Mouse (Mus musculus) forebrain, embryonic 16.5 days (tissue): ENCODE data around the gene Hnrnpa2b1. TPM values are rescaled to one million over a fixed set of nuclear protein-coding genes. Genes with fewer than 3 reads are reported as not detected.
A peak's percentile ranks its signal among the peaks of the same experiment; 100 is the strongest.

Experiments
- ATAC-seq: fragments of 200-750 bp; cut with Nextera tagmentation; 2 replicates; pipeline ENCODE4 v1.8.0; 2017; ENCODE audit warnings: mild to moderate bottlenecking, moderate library complexity
- H3K27ac ChIP-seq: fragments of 300-500 bp; sonication (generic); 2 replicates; pipeline ENCODE4 v1.5.1; 2014; ENCODE audit warnings: low read length, control low read depth
- H3K27me3 ChIP-seq: fragments of 300-500 bp; sonication (generic); replicated peaks from 2 replicates; pipeline ENCODE4 v1.6.1; 2014; ENCODE audit warnings: low read length; ENCODE audit not compliant: control insufficient read depth, insufficient read depth
- H3K36me3 ChIP-seq: fragments of 300-500 bp; sonication (generic); 2 replicates; pipeline ENCODE4 v1.6.1; 2014; ENCODE audit not compliant: control insufficient read depth, insufficient read depth
- H3K4me1 ChIP-seq: fragments of 300-500 bp; sonication (generic); replicated peaks from 2 replicates; pipeline ENCODE4 v1.6.1; 2014; ENCODE audit warnings: low read length; ENCODE audit not compliant: control insufficient read depth, insufficient read depth
- H3K4me2 ChIP-seq: fragments of 300-500 bp; sonication (generic); 2 replicates; pipeline ENCODE4 v1.6.1; 2014; ENCODE audit warnings: mild to moderate bottlenecking, low read length, control low read depth
- H3K4me3 ChIP-seq: fragments of 300-500 bp; sonication (generic); replicated peaks from 2 replicates; pipeline ENCODE4 v1.5.1; 2014; ENCODE audit warnings: mild to moderate bottlenecking, low read length, control low read depth
- H3K9ac ChIP-seq: fragments of 300-500 bp; sonication (generic); replicated peaks from 2 replicates; pipeline ENCODE4 v1.6.1; 2014; ENCODE audit warnings: low read depth, low read length, control low read depth
- H3K9me3 ChIP-seq: fragments of 300-500 bp; sonication (generic); 2 replicates; pipeline ENCODE4 v1.6.1; 2016; ENCODE audit warnings: low read length; ENCODE audit not compliant: control insufficient read depth
- WGBS: fragments of 180-500 bp; shearing (Covaris S2); extraction: QIAGEN DNeasy Blood & Tissue Kit; methylation state at CpG from one replicate; pipeline ENCODE4 v1.1.7; 2014; 5-methylcytosine and 5-hydroxymethylcytosine counted together
- polyA plus RNA-seq: library from polyadenylated mRNA; unstranded; fragments of >200 nt; fragmentation: Nextera tagmentation; extraction: Ambion mirVana; gene quantifications from 2 replicates; pipeline ENCODE4 v1.2.1, GENCODE M21; 2015

Hnrnpa2b1 gene
- polyA plus RNA-seq, 1 experiment from 2014 or later: 1,995 TPM

DNA sequence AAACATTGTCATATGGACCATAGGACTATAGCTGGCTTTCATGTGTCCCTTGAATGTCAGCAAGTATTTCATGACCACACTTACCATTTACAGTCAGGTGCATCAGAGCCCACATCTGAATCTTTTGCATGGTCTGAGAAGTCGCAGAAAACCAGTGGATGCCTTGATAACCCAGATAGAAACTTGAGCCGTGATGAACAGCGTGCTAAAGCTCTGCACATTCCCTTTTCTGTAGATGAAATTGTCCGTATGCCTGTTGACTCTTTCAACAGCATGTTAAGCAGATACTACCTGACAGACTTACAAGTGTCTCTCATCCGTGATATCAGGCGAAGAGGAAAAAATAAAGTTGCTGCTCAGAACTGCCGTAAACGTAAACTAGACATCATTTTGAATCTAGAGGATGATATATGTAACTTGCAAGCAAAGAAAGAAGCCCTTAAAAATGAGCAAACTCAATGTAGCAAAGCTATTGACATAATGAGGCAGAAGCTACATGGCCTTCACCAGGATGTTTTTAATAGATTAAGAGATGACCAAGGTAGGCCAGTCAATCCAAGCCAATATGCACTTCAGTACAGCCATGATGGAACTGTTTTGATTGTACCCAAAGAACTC, 11.8 kb downstream of the Hnrnpa2b1 start:
- H3K4me3 ChIP-seq: no peak overlapping the region
- 86% methylated on average over 8 of the region's 8 CpGs for WGBS
- no peaks in the 10 kb centered on the region for H3K9me3 ChIP-seq
- H3K27me3 ChIP-seq: no peaks in the 10 kb centered on the region
- no peak overlapping the region for H3K9ac ChIP-seq
- no peak overlapping the region for H3K4me2 ChIP-seq
- H3K4me1 ChIP-seq: no peaks in the 10 kb centered on the region
- no peak overlapping the region for H3K27ac ChIP-seq
- ATAC-seq: no peak
- peaks cover 25% of the 10 kb centered on the region for H3K36me3 ChIP-seq

DNA sequence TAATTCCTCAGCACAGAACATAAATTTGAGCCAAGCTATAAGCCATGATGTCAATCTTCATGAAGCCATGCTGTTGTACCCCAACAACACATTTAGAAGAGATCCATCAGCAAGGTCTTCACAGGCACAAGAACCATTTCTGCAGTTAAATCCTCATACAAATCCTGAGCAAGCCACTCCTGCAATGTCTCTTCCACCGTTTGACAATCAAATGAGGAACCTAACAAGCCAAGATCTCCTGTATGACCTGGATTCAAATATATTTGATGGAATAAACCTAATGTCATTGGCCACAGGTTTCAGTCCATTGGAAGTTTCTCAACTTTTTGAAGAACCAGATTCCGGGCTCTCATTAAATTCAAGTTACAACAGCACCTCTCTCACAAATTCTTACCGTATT, 12.4 kb downstream of the Hnrnpa2b1 start:
- Histone ChIP-seq H3K4me3 (no peak overlapping the region), H3K27me3 (no peaks in the 10 kb centered on the region), H3K4me2 (no peak overlapping the region), H3K36me3 (peaks cover 24% of the 10 kb centered on the region), H3K27ac (no peak overlapping the region), H3K9ac (no peak overlapping the region), H3K4me1 (no peaks in the 10 kb centered on the region), H3K9me3 (no peaks in the 10 kb centered on the region)
- ATAC-seq: no peak
- 78% methylated on average over 3 of the region's 3 CpGs for WGBS

DNA sequence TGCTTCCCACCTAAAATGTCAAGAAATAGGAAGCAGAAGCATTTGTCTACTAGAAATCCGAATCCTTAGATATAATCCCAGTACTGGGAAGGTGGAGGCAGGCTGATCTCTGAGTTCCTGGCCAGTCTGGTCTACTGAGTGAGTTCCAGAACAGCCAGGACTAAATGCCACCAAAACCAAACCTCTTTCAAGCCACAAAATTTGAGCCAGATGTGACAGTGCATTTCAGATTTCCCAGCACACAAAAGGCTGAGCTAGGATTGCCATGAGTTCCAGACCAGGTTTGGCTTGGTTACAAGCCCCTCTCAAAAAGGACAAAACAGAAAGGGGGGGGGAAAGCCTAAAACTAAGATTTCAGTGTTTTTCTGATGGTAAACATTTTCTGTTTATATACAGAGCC, 13.5 kb downstream of the Hnrnpa2b1 start:
- Histone ChIP-seq H3K4me1 (no peaks in the 10 kb centered on the region), H3K36me3 (peaks cover 15% of the 10 kb centered on the region), H3K9me3 (no peaks in the 10 kb centered on the region), H3K4me3 (no peak overlapping the region), H3K4me2 (no peak overlapping the region), H3K27ac (no peak overlapping the region), H3K9ac (no peak overlapping the region), H3K27me3 (no peaks in the 10 kb centered on the region)
- no peak for ATAC-seq
- WGBS: 77% methylated on average over 1 of the region's 1 CpGs

DNA sequence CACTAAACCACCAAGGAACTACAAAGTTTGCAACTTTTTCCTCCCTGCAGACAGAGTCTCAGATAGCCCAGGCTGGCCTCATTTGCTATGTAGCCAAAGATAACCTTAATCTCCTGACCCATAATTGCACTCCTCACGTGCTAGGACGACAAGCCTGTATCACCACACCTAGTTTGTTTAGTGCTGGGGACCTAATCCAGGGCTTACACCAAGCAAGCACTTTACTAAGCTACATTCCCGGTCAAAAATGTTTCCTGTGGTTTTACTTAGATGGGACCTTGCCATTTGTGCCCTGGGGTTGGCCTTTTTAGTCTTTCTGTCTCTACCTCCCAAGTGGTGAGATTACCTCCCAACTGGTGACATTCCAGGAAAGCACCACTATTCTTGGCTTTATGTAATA, 14.7 kb downstream of the Hnrnpa2b1 start:
- Histone ChIP-seq H3K4me2 (no peak overlapping the region), H3K27ac (no peak overlapping the region), H3K9ac (no peak overlapping the region), H3K9me3 (no peaks in the 10 kb centered on the region), H3K27me3 (no peaks in the 10 kb centered on the region), H3K4me3 (no peak overlapping the region), H3K4me1 (no peaks in the 10 kb centered on the region), H3K36me3 (peaks cover 7% of the 10 kb centered on the region)
- WGBS: 68% methylated on average over 3 of the region's 3 CpGs
- ATAC-seq: no peak

DNA sequence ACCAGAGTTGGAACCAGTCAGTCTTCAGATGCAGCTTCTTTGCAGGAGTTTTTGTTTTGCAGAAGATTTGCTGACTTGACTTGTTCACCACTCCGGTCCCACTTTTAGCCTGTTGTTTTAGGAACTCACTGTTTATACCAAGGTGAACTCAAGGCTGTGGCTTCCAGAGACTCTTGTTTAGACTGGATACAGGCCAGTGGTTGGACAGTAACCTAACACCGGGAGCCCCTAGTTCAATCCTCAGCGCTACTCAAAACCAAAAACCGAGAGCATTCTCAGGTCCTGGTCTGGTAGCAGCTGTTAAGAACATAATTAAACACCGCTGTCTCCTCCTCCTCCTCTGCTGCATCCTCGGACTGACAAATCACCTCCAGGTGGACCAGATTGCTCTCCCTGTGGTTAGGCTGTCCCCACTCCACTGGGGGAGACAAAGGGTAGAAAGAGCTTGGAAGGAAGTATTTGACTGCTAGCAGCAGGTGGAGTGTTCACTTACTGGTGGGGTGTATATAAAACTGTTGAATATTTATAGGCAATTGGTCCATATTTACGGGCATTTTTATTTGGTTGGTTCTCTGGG, 16.7 kb downstream of the Hnrnpa2b1 start:
- no peak for ATAC-seq
- 73% methylated on average over 7 of the region's 7 CpGs for WGBS
- H3K4me2 ChIP-seq: no peak overlapping the region
- H3K27ac ChIP-seq: no peak overlapping the region
- H3K36me3 ChIP-seq: no peaks in the 10 kb centered on the region
- no peaks in the 10 kb centered on the region for H3K27me3 ChIP-seq
- H3K9ac ChIP-seq: no peak overlapping the region
- no peaks in the 10 kb centered on the region for H3K4me1 ChIP-seq
- H3K4me3 ChIP-seq: no peak overlapping the region
- H3K9me3 ChIP-seq: no peaks in the 10 kb centered on the region

DNA sequence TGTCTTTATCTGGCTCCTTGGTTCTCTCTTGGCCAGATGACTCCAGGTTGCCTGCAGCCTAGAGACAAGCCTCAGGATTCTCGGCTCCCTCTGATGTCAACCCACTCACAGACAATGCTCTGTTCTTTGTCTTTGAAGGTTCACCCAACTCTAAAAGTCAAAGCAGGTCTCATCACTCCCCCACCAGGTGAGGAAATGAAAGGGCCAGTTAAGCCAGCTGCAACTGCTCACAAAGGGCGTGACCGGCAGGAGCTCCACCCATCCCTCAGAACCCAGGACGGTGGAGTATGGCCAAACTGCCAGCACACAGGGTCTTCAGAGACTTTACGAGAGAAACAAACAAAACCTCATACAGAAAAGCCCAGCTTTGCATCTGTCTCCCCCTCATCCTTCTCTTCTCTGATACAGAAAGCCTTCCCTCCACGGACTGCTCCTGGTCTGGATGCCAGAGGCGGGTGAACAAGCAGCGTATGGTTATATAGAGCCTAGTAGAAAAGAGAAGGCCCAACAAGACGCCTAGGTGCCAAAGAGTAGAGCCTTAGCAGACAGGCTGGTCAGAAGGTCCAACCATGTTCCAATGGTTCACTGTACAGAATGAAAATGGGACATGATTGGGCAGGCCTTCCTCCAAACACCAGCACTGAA, 27.4 kb downstream of the Hnrnpa2b1 start:
- H3K4me2 ChIP-seq: no peak overlapping the region
- no peaks in the 10 kb centered on the region for H3K36me3 ChIP-seq
- no peak for ATAC-seq
- H3K27ac ChIP-seq: no peak overlapping the region
- no peaks in the 10 kb centered on the region for H3K4me1 ChIP-seq
- H3K4me3 ChIP-seq: no peak overlapping the region
- WGBS: 63% methylated on average over 9 of the region's 9 CpGs
- no peaks in the 10 kb centered on the region for H3K27me3 ChIP-seq
- H3K9ac ChIP-seq: no peak overlapping the region
- no peaks in the 10 kb centered on the region for H3K9me3 ChIP-seq

DNA sequence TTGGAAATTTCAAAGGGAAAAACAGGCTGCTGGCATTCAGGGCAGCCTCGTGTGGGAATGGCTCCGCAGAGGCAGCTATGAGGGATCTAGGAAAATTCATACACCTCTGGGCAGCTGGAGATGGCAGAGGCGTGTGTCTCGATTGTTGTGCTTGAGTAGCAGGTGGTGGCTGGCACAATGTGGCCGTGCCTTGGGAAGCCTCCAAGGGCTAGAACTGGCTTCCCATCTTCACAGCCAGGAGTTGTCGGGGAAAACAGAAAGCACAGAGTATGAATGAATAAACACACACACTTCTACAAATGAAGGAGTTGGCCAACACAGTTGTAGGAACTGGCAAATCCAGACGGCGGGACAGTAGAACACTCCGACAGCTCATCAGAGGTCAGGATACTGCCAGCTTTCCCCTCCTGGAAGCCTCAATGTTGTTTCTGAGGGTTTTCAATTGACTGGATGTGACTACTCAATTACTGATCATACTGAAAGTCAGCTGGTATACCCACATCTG, 30.8 kb downstream of the Hnrnpa2b1 start:
- H3K4me2 ChIP-seq: no peak overlapping the region
- H3K4me1 ChIP-seq: peaks cover 3% of the 10 kb centered on the region; the same call in 1 of the 2 replicates
- 63% methylated on average over 9 of the region's 9 CpGs for WGBS
- no peak overlapping the region for H3K9ac ChIP-seq
- no peaks in the 10 kb centered on the region for H3K36me3 ChIP-seq
- H3K9me3 ChIP-seq: no peaks in the 10 kb centered on the region
- no peak overlapping the region for H3K27ac ChIP-seq
- no peak overlapping the region for H3K4me3 ChIP-seq
- no peak for ATAC-seq
- no peaks in the 10 kb centered on the region for H3K27me3 ChIP-seq

DNA sequence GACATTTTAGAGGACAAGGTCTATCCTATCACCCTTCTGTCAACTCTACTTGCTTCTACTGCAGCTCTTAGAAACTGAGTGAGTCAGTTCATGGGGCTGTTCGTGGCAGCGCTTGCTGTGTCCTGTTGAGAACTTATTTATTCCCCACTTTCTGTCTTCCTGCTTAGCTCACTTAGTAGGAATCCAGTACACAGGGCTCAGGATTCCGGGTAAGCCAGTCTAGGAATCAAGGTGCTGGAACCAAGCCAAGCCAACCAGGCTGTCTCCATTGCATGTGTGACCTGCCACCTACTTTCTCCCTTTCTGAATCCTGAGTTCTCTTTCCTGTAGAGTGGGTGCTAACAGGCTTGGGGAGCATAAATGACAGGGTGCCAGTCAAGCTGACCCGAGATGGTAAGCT, 32.0 kb downstream of the Hnrnpa2b1 start:
- 76% methylated on average over 4 of the region's 4 CpGs for whole genome bisulfite sequencing
- no peak for ATAC-seq
- H3K4me2 ChIP-seq: 0 out of 2 replicates have a peak overlapping the region, but pooled peaks have one; percentile 2

DNA sequence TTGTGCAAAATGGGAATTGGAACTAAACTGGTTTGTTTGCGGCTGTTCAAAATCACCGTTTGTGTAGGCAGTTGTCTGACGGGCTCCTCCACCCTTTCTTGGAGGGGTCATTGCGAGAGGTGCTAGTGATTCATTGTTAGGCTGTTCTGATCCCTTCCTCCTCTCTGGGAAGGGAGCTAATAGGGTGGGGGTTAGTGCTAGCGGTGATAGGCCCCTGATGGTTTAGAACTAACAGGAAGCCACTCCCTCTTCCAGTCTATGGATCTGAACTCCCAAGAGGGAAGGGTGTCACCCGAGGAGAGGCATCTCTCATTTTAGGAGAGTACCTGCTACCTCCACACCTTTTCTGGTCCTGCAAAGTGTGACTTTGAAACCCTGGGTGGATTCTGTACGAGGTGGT, 35.4 kb downstream of the Hnrnpa2b1 start:
- 36% methylated on average over 7 of the region's 7 CpGs for WGBS
- H3K9me3 ChIP-seq: no peaks in the 10 kb centered on the region
- H3K27ac ChIP-seq: no peak overlapping the region
- peak overlapping the region; percentile 85 for H3K4me2 ChIP-seq
- H3K4me3 ChIP-seq: peak overlapping the region; percentile 68
- H3K4me1 ChIP-seq: peaks cover 16% of the 10 kb centered on the region
- no peak for ATAC-seq
- no peaks in the 10 kb centered on the region for H3K36me3 ChIP-seq
- H3K9ac ChIP-seq: no peak overlapping the region
- H3K27me3 ChIP-seq: no peaks in the 10 kb centered on the region; the same call in 1 of the 2 replicates

More for the DNA sequence above, 32.0 kb downstream of the Hnrnpa2b1 start:
- Histone ChIP-seq H3K4me1 (peaks cover 12% of the 10 kb centered on the region), H3K27me3 (no peaks in the 10 kb centered on the region; the same call in 1 of the 2 replicates), H3K27ac (no peak overlapping the region), H3K9me3 (no peaks in the 10 kb centered on the region), H3K9ac (no peak overlapping the region), H3K36me3 (no peaks in the 10 kb centered on the region), H3K4me3 (no peak overlapping the region)
